Mouse (Mus musculus): Measurements from ENCODE around the gene Hist1h3f. TPM values are rescaled to one million over a fixed set of nuclear protein-coding genes. Genes with fewer than 3 reads are reported as not detected.

Hist1h3f gene
- polyA plus RNA-seq (2012; rRNA removed) = 5.0 and 6.7 TPM in 2 replicates

GRCm38 (mm10) chr13:23543965-23544786 lies at the start of gene Hist1h3f:
Hist1h3f (plus strand) TSS chr13:23544052.

DNA sequence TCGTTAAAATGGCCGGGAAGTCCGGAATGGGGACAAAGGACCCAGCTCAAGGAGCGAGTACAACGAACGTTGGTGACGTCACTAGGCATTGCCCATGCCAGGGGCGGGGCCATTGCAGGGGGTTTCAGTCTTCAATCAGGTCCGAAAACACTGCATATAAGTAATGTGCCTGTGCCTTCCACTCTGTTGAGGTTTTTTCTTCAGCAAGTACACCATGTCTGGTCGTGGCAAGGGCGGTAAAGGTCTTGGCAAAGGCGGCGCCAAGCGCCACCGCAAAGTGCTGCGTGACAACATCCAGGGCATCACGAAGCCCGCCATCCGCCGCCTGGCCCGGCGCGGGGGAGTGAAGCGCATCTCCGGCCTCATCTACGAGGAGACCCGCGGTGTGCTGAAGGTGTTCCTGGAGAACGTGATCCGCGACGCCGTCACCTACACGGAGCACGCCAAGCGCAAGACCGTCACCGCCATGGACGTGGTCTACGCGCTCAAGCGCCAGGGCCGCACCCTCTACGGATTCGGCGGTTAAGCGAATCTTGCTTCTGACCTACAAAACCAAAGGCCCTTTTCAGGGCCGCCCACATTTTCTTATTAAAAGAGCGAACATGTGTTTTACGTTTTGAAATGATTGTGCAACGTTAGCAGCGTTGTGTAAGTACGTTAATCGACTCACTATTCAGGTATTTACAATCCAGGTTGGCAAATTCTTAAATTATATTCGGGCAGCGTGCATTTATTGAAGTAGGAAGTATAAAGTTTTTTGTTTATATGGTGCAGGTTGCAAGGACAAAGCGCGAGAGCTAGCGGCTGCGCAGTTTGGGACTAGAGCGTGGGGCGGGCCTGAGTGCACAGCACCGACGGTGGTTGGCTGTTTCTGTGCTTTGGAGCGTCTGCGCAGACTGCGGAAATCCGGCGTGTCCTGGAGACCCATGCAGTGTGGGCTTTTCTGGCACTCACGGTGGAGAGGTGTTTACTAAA lies 12.7 kb upstream of the Hist1h3f start, which contains the start of gene Hist1h4h:
Gene Hist1h4h, plus strand, starts transcription at position 150 of the 975 bp plus-strand sequence.

DNA sequence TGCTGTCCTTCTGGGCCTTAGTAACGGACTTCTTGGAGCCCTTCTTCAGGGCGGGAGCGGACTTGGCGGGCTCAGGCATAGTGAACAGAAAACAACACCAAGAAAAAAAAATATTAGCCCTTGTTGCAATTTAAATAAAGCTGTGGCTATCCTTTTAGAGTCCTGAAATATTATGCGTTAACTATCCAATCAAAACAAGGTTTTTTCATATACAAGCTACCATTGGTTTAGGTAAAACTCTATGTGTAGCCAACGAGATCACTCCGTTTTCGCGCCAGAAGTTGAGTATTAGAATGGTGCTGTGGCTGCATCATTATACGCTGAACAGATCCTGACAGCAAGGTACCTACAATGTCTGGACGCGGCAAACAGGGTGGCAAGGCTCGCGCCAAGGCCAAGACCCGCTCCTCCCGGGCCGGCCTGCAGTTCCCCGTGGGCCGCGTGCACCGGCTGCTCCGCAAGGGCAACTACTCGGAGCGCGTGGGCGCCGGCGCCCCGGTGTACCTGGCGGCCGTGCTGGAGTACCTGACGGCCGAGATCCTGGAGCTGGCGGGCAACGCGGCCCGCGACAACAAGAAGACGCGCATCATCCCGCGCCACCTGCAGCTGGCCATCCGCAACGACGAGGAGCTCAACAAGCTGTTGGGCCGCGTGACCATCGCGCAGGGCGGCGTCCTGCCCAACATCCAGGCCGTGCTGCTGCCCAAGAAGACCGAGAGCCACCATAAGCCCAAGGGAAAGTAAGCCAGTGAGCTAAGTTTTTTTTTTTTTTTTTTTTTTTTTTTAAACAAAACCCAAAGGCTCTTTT lies 10.1 kb upstream of the Hist1h3f start, which contains the start of gene Hist1h2af:
Gene Hist1h2af, plus strand, starts transcription at position 347 of the 808 bp plus-strand sequence.

DNA sequence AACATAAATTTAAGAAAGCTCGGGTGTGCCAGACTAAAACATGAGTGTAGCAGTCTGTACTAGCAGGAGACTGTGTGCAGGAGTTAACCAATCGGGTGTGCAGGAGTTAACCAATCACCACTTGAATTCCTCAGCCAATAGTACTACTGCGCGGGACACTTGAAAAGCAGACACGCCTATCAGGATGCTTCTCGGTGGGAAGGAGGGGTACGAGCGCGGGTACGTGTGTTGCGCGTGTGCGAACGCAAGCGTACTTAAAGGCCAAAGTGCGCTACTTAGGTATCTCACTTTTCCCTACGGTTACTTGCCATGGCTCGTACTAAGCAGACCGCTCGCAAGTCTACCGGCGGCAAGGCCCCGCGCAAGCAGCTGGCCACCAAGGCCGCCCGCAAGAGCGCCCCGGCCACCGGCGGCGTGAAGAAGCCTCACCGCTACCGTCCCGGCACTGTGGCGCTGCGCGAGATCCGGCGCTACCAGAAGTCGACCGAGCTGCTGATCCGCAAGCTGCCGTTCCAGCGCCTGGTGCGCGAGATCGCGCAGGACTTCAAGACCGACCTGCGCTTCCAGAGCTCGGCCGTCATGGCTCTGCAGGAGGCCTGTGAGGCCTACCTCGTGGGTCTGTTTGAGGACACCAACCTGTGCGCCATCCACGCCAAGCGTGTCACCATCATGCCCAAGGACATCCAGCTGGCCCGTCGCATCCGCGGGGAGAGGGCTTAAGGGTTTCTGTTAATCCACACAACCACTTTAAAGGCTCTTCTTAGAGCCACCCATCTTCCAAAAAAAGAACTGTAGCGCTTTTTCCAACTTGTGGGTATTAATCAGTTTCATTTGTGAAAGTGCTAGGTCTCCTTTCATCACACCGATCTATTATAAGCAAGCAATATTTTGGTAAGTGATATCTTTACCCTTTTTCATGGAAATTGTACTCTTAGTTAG lies 8.4 kb upstream of the Hist1h3f start, which contains the start of gene Hist1h3g:
Gene Hist1h3g, plus strand, starts transcription at position 286 of the 939 bp plus-strand sequence.

GRCm38 (mm10) chr13:23542999-23543607 lies 749 bp upstream of the Hist1h3f start, which contains the start of gene Hist1h2bh:
Hist1h2bh (minus strand) TSS chr13:23543392.

GRCm38 (mm10) chr13:23551146-23551834 lies 7.4 kb downstream of the Hist1h3f start, which contains the start of gene Hist1h4f:
Hist1h4f (minus strand) TSS chr13:23551648.

DNA sequence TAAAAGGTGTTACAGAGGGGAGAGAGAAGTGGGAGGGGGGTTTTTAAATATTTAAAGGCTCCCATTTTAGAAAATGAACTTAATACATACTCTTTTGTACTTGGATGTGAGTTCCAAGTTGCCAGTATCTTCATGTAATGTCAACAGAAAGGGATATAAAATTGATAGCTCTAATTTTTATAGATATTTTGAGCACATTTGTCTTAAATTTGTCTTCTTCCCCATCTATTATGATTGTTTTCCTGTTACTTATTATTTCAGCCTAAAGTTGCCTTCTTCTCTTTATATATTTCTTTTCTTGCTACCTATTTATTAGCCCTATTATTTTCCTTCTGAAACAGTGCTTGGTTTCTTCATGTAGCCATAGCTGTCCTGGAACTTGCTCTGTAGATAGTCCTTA lies 9.1 kb downstream of the Hist1h3f start, which contains the start of gene Hist1h1d:
Gene Hist1h1d, plus strand, starts transcription at position 301 of the 400 bp plus-strand sequence.

GRCm38 (mm10) chr13:23561883-23562659 lies 18.2 kb downstream of the Hist1h3f start, which contains the start of gene Hist1h3e:
Hist1h3e (minus strand) TSS chr13:23562369.

DNA sequence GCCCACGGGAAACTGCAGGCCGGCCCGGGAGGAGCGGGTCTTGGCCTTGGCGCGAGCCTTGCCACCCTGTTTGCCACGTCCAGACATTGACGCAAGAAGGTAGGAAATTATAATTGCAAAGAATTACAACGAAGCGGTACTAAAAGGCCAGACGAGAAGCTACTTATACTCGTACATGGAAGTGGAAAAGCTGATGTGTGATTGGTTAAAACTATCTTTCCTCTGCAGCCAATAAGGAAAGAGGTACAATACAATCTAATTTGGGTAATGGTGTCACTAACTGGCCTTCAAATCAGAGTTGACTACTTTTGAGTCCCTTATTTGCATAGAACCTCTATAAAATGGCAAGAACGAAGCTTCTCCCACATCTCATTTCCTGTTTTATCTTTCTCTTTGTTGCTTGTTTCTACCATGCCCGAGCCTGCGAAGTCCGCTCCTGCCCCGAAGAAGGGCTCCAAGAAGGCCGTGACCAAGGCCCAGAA lies 27.2 kb downstream of the Hist1h3f start, which contains the start of the genes Hist1h2ae and Hist1h2bg:
Gene Hist1h2ae, minus strand, starts transcription at position 199 of the 482 bp plus-strand sequence.
Gene Hist1h2bg, plus strand, starts transcription at position 375 of the 482 bp plus-strand sequence.

DNA sequence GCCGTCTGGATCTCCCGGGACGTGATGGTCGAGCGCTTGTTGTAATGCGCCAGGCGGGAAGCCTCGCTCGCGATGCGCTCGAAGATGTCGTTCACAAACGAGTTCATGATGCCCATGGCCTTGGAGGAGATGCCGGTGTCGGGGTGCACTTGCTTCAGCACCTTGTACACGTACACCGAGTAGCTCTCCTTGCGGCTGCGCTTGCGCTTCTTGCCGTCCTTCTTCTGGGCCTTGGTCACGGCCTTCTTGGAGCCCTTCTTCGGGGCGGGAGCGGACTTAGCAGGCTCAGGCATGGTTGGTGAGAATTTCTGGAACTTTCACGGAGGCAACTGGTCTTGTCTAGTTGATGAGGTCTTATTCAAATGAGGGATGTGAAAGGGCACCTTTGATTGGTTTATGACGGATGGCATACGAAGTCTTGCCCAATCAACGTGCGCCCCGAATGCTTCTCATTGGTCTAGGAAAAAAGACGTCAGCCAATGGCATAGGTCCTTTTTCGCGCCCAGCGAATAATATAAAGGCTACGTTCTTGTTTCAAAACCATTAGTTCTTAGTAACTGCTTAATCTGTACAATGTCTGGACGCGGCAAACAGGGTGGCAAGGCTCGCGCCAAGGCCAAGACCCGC lies 30.2 kb downstream of the Hist1h3f start, which contains the start of the genes Hist1h2bf and Hist1h2ad:
Gene Hist1h2bf, minus strand, starts transcription at position 299 of the 627 bp plus-strand sequence.
Gene Hist1h2ad, plus strand, starts transcription at position 484 of the 627 bp plus-strand sequence.

DNA sequence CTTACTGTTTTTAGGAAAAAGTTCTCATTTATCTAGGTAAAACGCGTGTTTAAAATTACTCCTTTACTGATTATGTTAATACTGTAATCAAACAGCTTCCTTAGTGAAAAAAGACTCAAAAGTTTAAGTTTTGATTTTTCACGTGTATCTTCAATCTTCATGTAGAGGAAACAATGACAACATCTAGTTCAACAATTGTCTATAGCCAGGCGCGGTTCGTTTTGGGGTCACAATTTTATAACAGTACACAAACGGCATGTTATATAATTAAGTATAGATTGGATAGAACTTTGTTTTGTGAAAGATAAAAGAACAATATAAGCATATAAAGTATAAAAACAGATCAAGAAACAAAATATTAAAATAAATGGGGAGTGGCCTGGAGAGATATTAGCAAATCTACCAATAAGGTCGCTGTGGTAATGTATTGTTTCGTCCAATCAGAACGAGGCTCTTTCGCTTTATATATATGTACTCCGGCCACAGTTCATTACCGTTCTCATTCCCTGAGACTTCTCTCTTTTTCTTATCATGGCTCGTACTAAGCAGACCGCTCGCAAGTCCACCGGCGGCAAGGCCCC lies 31.5 kb downstream of the Hist1h3f start, which contains the start of gene Hist1h3d:
Gene Hist1h3d, plus strand, starts transcription at position 493 of the 581 bp plus-strand sequence.

GRCm38 (mm10) chr13:23581408-23582218 lies 37.8 kb downstream of the Hist1h3f start, which contains the start of gene Hist1h4d:
Hist1h4d (plus strand) TSS chr13:23581598.

